In the genomic region with DNA sequence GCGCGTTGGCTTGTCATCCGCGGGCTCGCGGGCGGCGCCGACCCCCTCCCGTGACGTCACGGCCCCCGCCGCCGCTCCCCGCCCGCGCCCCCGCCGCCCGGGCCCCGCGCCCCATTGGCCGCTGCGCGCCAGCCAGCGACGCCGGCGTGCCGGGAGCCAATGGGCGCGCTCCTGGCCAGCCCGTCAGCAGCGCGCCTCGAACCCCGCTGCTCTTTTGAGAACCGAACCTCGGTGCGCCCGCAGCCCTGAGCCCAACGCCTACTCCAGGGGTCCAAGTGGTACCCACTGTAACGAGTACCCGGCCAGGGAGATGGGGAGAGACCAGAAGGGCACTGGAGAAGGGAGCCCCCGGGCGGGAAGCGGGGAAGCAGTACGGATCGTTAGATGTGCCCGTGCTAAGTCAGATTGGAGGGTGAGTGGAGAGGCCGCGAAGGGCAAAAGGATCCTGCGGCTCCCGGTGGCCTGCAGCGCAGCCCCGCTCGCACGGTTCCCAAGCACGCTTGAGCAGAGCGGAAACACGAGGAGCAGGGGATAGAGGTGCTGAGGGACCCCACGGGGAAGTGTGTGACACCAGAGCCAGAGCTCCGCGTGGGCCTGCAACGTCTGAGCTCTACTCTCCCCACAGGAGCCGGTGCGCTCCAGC, we compare ENCODE assay signal across 9 mouse cellular contexts. TPM values are rescaled to one million over a fixed set of nuclear protein-coding genes. Genes with fewer than 3 reads are reported as not detected.
DNase-seq lines count a peak whose midpoint lies in the region; ATAC-seq and TF ChIP-seq lines count a peak whose summit lies in the region.
"Had no signal": no experiment of that assay in that cellular context is flagged by ENCODE, and none has a peak within 500 bp of the region (broad histone marks: within the 10 kb centered on the region; RNA-seq: fewer than 3 reads in every experiment).

No protein-coding gene starts in this region.

- no peaks in the 10 kb centered on the region for H3K36me3 ChIP-seq in spleen, adult 2 months (ENCODE audit: control insufficient read depth, insufficient read depth, low read length)
- no peaks in the 10 kb centered on the region for H3K36me3 ChIP-seq in hindbrain, embryonic 12.5 days
- no peaks in the 10 kb centered on the region for H3K36me3 ChIP-seq in midbrain, embryonic 13.5 days

- no peaks in the 10 kb centered on the region for H3K9me3 ChIP-seq in hindbrain, embryonic 12.5 days (replicated peaks)
- H3K9me3 ChIP-seq in midbrain, embryonic 13.5 days: no peaks in the 10 kb centered on the region

- H3K27me3 ChIP-seq in spleen, adult 2 months (ENCODE audit: control insufficient read depth, insufficient read depth, low read length): peaks cover 40% of the 10 kb centered on the region
- H3K27me3 ChIP-seq in hindbrain, embryonic 12.5 days: peaks cover 91% of the 10 kb centered on the region
- H3K27me3 ChIP-seq in midbrain, embryonic 13.5 days: peaks cover 82% of the 10 kb centered on the region

- DNase-seq in spleen, adult 2 months (ENCODE audit: low read depth in 1 of 2, low spot score in 2 of 2): no peak
- no peak for DNase-seq in spleen, postnatal 10 days (ENCODE audit: low spot score in 2 of 2)
- peak; percentile 89 to 92 for DNase-seq in cerebellum, postnatal 36 days
- no peak for DNase-seq in urinary bladder, postnatal 14 days (ENCODE audit: low spot score)
- no peak for DNase-seq in adrenal gland, postnatal 14 days
- no peak for DNase-seq in frontal cortex, adult 2 months (ENCODE audit: extremely low spot score in 1 of 2, low spot score in 1 of 2)

- TF ChIP-seq CTCF in spleen, adult 2 months (IDR thresholded peaks at IDR 0.05; ENCODE audit: extremely low read depth, insufficient read depth, insufficient read length, insufficient replicate concordance): no peak

- ATAC-seq in hindbrain, embryonic 12.5 days (ENCODE audit: low FRiP score): peak; percentile 74
- peak; percentile 86 for ATAC-seq in midbrain, embryonic 13.5 days

- H3K4me2 ChIP-seq in hindbrain, embryonic 12.5 days (replicated peaks): peak overlapping the region; percentile 82
- peak overlapping the region; percentile 73 for H3K4me2 ChIP-seq in midbrain, embryonic 13.5 days (replicated peaks)

- TF ChIP-seq POLR2A in spleen, adult 2 months (IDR thresholded peaks at IDR 0.05; ENCODE audit: low read depth, low read length): no peak

- H3K27ac ChIP-seq in spleen, adult 2 months (ENCODE audit: insufficient read depth, low read length): no peak overlapping the region
- no peak overlapping the region for H3K27ac ChIP-seq in hindbrain, embryonic 12.5 days
- H3K27ac ChIP-seq in midbrain, embryonic 13.5 days: peak overlapping the region; percentile 84

- peak overlapping the region; percentile 17; the same call in 1 of the 2 replicates for H3K4me3 ChIP-seq in spleen, adult 2 months (ENCODE audit: extremely low read depth, insufficient read depth, insufficient read length)
- peak overlapping the region; percentile 47 for H3K4me3 ChIP-seq in hindbrain, embryonic 12.5 days
- peak overlapping the region; percentile 61 for H3K4me3 ChIP-seq in midbrain, embryonic 13.5 days (replicated peaks)
- H3K4me3 ChIP-seq: myocyte had no signal

- WGBS in spleen, adult 2 months: 3% methylated on average over 58 of the region's 68 CpGs
- under 1% methylated on average over 66 of the region's 68 CpGs for WGBS in hindbrain, embryonic 12.5 days
- under 1% methylated on average over 59 of the region's 68 CpGs for WGBS in midbrain, embryonic 13.5 days

- peak overlapping the region; percentile 43; the same call in 1 of the 2 replicates for H3K9ac ChIP-seq in hindbrain, embryonic 12.5 days
- H3K9ac ChIP-seq in midbrain, embryonic 13.5 days (replicated peaks): peak overlapping the region; percentile 83

- H3K4me1 ChIP-seq in spleen, adult 2 months (ENCODE audit: control insufficient read depth, insufficient read depth, insufficient read length): peaks cover 9% of the 10 kb centered on the region
- peaks cover 27% of the 10 kb centered on the region for H3K4me1 ChIP-seq in hindbrain, embryonic 12.5 days
- H3K4me1 ChIP-seq in midbrain, embryonic 13.5 days (replicated peaks): peaks cover 36% of the 10 kb centered on the region

RNA-seq across cellular contexts. Expression of a gene that starts 0.6 kb away (rescaled TPM):
- polyA plus RNA-seq in spleen, adult 2 months (2012; rRNA removed): not detected in 2 replicates
- 1.3 and 1.4 TPM in 2 replicates for polyA plus RNA-seq in hindbrain, embryonic 12.5 days (2016; fragmentation: Nextera tagmentation; extraction: Ambion mirVana)
- polyA plus RNA-seq in midbrain, embryonic 13.5 days (2015; fragmentation: Nextera tagmentation; extraction: Ambion mirVana): 12.9 and 14.4 TPM in 2 replicates
- total RNA-seq in adrenal gland, postnatal 14 days (2021): not detected in 2 replicates
- 2.4 and 3.0 TPM in 2 replicates for polyA plus RNA-seq in frontal cortex, adult 2 months (2012; rRNA removed)
- polyA plus RNA-seq: myocyte had no signal

Comparison
In these comparisons a context has a peak if more than half of its experiments do, and no peak if none do; other contexts are left out.
1. DNase-seq: peak in cerebellum, postnatal 36 days (2 of 2); none in spleen, adult 2 months (0 of 2), spleen, postnatal 10 days (0 of 2), urinary bladder, postnatal 14 days (single experiment), adrenal gland, postnatal 14 days (single experiment) and frontal cortex, adult 2 months (0 of 2).
2. Peak in every context shown above with its lines, with median percentiles within 50 percentile points of each other: H3K4me3 ChIP-seq.